Mouse (Mus musculus) inflammation-experienced regulatory T-cells, adult 16 weeks (primary cell): Measurements from ENCODE around the gene Diaph3. TPM values are rescaled to one million over a fixed set of nuclear protein-coding genes. Genes with fewer than 3 reads are reported as not detected.

ENCODE experiments used
- polyA plus RNA-seq: library from polyadenylated mRNA; unstranded; fragments of 100-300 nt; shearing (Covaris generic); gene quantifications from one replicate; pipeline ENCODE4 v1.2.1, GENCODE M21; 2017

Gene Diaph3
- polyA plus RNA-seq = 4.1 TPM

GRCm38 (mm10) chr14:87140963-87141486, at the start of gene Diaph3:
Gene Diaph3 (minus strand): TSS chr14:87141235.

